Mouse (Mus musculus) C2C12 (cell line): ENCODE measurements around the gene Kcnh2. TPM values are rescaled to one million over a fixed set of nuclear protein-coding genes. Genes with fewer than 3 reads are reported as not detected.

Source experiments
- H3K27me3 ChIP-seq: one replicate; pipeline ENCODE4 v1.6.1; 2011; ENCODE audit not compliant: control insufficient read depth, insufficient read depth, insufficient read length
- H3K36me3 ChIP-seq: one replicate; pipeline ENCODE4 v1.6.1; 2011; ENCODE audit not compliant: control insufficient read depth, insufficient read depth
- H3K4me3 ChIP-seq: one replicate; pipeline ENCODE4 v1.5.1; 2011; ENCODE audit warnings: mild to moderate bottlenecking, control low read depth; ENCODE audit not compliant: poor library complexity, insufficient read depth, severe bottlenecking
- H3K79me2 ChIP-seq: one replicate; pipeline ENCODE4 v1.6.1; 2011; ENCODE audit not compliant: control insufficient read depth, insufficient read depth
- H3K79me3 ChIP-seq: one replicate; pipeline ENCODE4 v1.6.1; 2011; ENCODE audit warnings: low read depth, control low read depth
- H3ac ChIP-seq: one replicate; pipeline ENCODE3; 2011; ENCODE audit warnings: low read depth; ENCODE audit not compliant: control insufficient read depth, insufficient read length
- CEBPB ChIP-seq: IDR thresholded peaks from one replicate; pipeline ENCODE4 v1.6.1; 2011; ENCODE audit warnings: low read depth, mild to moderate bottlenecking, control low read depth, moderate library complexity
- CTCF ChIP-seq: IDR thresholded peaks from one replicate; pipeline ENCODE4 v1.5.1; 2011; ENCODE audit not compliant: control insufficient read depth, insufficient read depth, insufficient read length
- FOSL1 ChIP-seq: IDR thresholded peaks from one replicate; pipeline ENCODE4 v1.8.0; 2011; ENCODE audit warnings: mild to moderate bottlenecking, low read length; ENCODE audit not compliant: poor library complexity, insufficient read depth, severe bottlenecking
- MAX ChIP-seq: IDR thresholded peaks from one replicate; pipeline ENCODE4 v1.6.1; 2011; ENCODE audit warnings: mild to moderate bottlenecking, control low read depth
- MYOD1 ChIP-seq: IDR thresholded peaks from one replicate; pipeline ENCODE4 v1.6.1; 2011; ENCODE audit warnings: low read depth; ENCODE audit not compliant: control insufficient read depth, insufficient read length
- MYOG ChIP-seq: IDR thresholded peaks from one replicate; pipeline ENCODE4 v1.6.1; 2011; ENCODE audit not compliant: control insufficient read depth, insufficient read length; ENCODE audit errors: extremely low read depth
- USF1 ChIP-seq: IDR thresholded peaks from one replicate; pipeline ENCODE4 v1.6.1; 2011; ENCODE audit warnings: low read depth, mild to moderate bottlenecking, control low read depth, moderate library complexity
- polyA plus RNA-seq: library from polyadenylated mRNA; unstranded; fragments of >200 nt; fragmentation: generic; extraction: Trizol; gene quantifications from one replicate; pipeline ENCODE4 v1.2.1, GENCODE M21; 2012; ENCODE audit warnings: missing spikeins

Kcnh2 gene
- polyA plus RNA-seq, 1 experiment: 3.1 TPM

DNA sequence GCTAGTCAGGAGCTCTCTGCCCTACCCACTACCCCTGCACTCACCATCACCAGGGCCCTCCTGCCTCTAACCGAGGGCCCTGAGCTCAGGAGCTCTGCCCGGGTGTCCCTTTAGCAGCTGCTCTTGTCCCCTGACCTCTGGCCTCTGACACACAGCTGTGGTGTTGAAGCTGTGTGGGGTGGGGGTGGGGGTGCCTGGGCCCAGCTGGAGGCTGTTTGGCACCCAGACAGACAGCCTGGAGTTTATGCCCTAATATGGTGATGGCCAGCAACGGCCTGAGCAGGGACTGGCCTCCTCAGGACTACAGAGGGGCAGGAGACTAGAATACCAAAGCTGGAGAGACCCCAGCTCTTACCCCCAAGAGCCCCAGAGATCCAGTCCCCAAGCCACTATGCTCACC is 16.7 kb downstream of the Kcnh2 start:
- no peak for TF ChIP-seq MYOD1
- TF ChIP-seq MAX: no peak
- no peak for TF ChIP-seq CEBPB
- TF ChIP-seq USF1: no peak
- no peak for TF ChIP-seq CTCF
- TF ChIP-seq FOSL1: no peak
- TF ChIP-seq MYOG: no peak

DNA sequence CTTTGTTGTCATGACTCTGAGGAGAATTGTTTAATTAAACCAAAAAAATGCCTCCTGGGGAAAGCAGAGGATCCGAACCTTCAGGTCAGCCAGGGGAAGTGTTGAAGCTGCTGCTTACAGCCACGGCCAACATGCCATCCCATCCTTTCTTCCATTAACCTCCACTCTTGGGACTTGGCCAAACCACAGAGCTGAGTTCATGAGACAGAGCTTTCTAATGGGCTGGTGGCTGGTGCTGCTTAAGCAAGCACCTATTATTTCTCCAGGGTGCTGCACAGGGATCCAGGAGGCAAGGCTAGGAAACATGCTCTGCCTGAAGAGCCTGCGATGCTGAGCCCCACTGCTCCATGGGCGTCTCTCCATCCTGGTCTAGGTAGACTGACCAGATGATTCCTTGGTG is 19.0 kb downstream of the Kcnh2 start:
- Histone ChIP-seq H3K27me3 (no peaks in the 10 kb centered on the region), H3K79me3 (no peaks in the 10 kb centered on the region)

More for the DNA sequence above, 16.7 kb downstream of the Kcnh2 start:
- no peaks in the 10 kb centered on the region for H3K79me2 ChIP-seq
- no peaks in the 10 kb centered on the region for H3K79me3 ChIP-seq
- H3ac ChIP-seq: no peak overlapping the region
- H3K4me3 ChIP-seq: no peak overlapping the region
- no peaks in the 10 kb centered on the region for H3K27me3 ChIP-seq
- H3K36me3 ChIP-seq: no peaks in the 10 kb centered on the region

DNA sequence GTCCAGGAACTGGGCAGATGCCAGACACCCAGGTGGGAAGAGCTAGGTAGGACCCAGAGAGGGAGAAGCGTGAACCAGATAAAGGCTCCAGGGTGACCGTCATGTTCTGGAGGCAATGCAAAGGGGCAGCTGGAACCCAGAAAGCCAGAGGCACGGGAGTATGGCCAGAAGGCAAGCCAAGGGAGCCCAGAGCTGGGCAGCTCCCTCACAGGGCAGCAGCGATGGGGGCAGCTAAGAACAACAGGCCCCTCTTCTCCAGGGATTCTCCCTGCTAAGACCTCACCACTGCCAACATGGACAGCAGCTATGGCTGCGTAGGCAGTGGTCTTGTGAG is 21.5 kb downstream of the Kcnh2 start:
- H3ac ChIP-seq: no peak overlapping the region
- no peak for TF ChIP-seq CTCF
- no peak for TF ChIP-seq USF1
- TF ChIP-seq FOSL1: no peak
- no peak for TF ChIP-seq MYOD1
- TF ChIP-seq MYOG: no peak
- no peak for TF ChIP-seq CEBPB
- TF ChIP-seq MAX: no peak
- no peaks in the 10 kb centered on the region for H3K79me2 ChIP-seq
- H3K79me3 ChIP-seq: no peaks in the 10 kb centered on the region
- no peaks in the 10 kb centered on the region for H3K36me3 ChIP-seq
- H3K4me3 ChIP-seq: no peak overlapping the region
- H3K27me3 ChIP-seq: no peaks in the 10 kb centered on the region

More for the DNA sequence above, 19.0 kb downstream of the Kcnh2 start:
- H3K36me3 ChIP-seq: no peaks in the 10 kb centered on the region
- no peak overlapping the region for H3K4me3 ChIP-seq
- no peaks in the 10 kb centered on the region for H3K79me2 ChIP-seq
- TF ChIP-seq MAX (no peak), USF1 (no peak), CTCF (no peak), CEBPB (no peak), MYOD1 (no peak), FOSL1 (no peak), MYOG (no peak)
- H3ac ChIP-seq: no peak overlapping the region

DNA sequence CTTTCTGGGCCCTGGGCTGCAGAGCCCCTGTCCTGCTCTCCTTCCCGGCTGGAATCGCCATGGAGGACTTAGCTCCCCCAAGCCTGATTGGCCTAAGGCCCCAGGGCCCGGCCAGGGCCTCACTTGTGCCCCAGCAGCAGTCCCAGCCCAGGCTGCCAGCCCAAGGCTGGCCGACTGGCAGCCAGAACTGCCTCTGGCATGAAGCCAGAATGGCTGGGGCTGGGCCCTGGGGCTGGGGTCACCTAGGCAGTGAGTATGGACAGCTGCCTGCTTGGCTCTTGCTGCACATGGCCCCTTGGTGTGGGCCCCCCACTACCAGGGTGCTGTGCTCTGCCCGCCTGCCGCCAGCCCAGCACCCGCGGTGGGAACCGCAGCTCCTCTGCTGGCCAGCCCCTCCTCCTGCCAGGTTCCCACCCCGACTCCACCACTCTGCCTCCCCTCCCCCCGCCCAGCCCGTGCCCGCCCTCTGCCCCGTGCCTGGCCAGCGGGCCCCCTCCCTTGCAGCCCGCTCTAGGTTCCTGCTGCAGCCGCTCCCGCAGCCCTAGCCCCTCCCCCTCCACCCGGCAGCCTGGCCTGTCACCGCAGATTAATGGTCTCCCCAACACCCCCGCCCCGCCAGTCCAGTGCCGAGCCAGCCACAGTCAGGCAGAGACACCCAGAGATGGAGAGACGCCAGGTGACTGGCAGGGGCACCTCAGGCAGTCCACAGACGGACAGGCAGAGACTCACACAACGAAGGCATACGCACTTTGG is 22.0 kb downstream of the Kcnh2 start:
- no peak overlapping the region for H3ac ChIP-seq
- no peaks in the 10 kb centered on the region for H3K79me3 ChIP-seq
- no peak overlapping the region for H3K4me3 ChIP-seq
- TF ChIP-seq CTCF (no peak), MYOG (no peak), MYOD1 (no peak), USF1 (no peak), FOSL1 (no peak)
- no peaks in the 10 kb centered on the region for H3K79me2 ChIP-seq
- no peaks in the 10 kb centered on the region for H3K36me3 ChIP-seq
- no peaks in the 10 kb centered on the region for H3K27me3 ChIP-seq

DNA sequence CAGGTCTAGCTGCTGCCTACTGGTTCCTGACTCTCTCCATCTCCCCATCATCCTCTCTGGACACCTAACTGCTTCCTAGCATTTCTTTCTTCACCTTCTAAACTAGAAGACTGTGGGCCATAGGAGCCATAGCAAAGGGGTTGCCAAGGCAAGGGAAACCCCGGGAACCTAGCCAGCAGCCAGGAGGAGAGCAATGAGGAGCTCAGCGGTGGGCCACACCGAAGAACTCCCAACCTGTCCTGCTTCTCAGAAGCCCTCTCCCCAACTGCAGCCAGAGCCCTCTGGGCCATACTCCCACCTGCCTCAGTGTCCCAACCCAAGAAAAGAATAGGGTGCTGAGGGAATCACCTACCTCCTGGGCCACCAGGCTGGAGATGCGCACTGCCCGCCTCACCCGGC is 22.6 kb downstream of the Kcnh2 start:
- no peaks in the 10 kb centered on the region for H3K36me3 ChIP-seq
- H3K79me3 ChIP-seq: no peaks in the 10 kb centered on the region
- H3K27me3 ChIP-seq: no peaks in the 10 kb centered on the region
- TF ChIP-seq MYOG (no peak), USF1 (no peak), FOSL1 (no peak), MAX (no peak)
- no peak overlapping the region for H3ac ChIP-seq
- H3K79me2 ChIP-seq: no peaks in the 10 kb centered on the region
- no peak overlapping the region for H3K4me3 ChIP-seq

DNA sequence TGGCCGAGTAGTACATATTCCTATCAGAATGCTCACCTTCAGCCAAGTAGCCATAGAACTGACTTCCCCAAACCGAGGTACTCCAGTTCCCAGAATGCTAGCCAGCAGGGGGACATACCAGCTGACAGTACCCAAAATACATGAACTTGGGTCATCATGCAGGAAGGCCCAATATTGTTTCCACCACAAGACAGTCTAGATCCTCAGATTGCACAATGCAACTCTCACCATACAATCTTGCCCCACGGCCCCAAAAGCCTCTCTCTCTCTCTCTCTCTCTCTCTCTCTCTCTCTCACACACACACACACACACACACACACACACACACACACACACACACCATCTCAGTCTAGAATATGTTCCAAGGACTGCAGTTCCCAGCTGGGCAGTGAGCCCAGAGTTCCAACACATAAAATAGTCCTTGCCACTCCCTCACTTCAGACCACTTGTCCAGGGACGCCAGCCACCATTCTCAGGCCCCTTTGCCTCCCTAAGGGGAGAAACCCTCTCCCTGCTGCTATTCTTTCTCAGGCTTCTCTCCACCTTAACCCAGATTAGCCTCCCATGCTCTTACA is 24.5 kb downstream of the Kcnh2 start:
- no peaks in the 10 kb centered on the region for H3K27me3 ChIP-seq

More for the DNA sequence above, 24.5 kb downstream of the Kcnh2 start:
- no peaks in the 10 kb centered on the region for H3K79me3 ChIP-seq
- TF ChIP-seq MYOG (no peak), CEBPB (peak; percentile 20)
- no peaks in the 10 kb centered on the region for H3K79me2 ChIP-seq
- no peaks in the 10 kb centered on the region for H3K36me3 ChIP-seq
- H3ac ChIP-seq: no peak overlapping the region
- no peak overlapping the region for H3K4me3 ChIP-seq
